Mouse (Mus musculus): ENCODE results near the gene Bicra. TPM values are rescaled to one million over a fixed set of nuclear protein-coding genes. Genes with fewer than 3 reads are reported as not detected.

The Bicra gene
- polyA plus RNA-seq, 1 experiment from 2014 or later: 8.4 TPM

DNA sequence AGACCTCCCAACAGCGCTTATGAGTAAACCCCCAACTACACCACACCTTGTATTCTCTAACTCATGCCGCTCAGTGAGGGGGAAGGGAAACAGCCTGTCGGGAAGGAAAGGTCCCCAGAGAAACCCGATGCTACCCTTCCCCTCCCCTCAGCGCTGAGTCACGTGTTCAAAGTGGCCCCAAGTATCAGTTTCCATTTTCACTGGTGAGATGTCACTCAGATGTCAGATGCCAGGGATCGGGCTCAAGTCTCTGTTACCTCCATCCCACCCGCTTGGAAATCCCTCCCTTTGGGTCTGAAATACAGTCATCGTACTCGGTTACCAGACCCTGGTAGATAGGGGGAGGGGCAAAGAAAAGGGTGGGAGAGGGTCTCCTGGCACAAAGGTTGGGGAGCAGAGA lies 125.9 kb downstream of the Bicra start:
- peak overlapping the region; percentile 84 for H3K4me2 ChIP-seq
- no peaks in the 10 kb centered on the region for H3K27me3 ChIP-seq
- peak overlapping the region; percentile 79 for H3K4me3 ChIP-seq
- peaks cover 23% of the 10 kb centered on the region for H3K4me1 ChIP-seq
- peaks cover 35% of the 10 kb centered on the region for H3K36me3 ChIP-seq (ENCODE audit: poor library complexity, severe bottlenecking)
- H3K9me3 ChIP-seq (replicated peaks): no peaks in the 10 kb centered on the region
- ATAC-seq: peak; percentile 60
- H3K9ac ChIP-seq: peak overlapping the region; percentile 84
- WGBS: 0% methylated on average over 10 of the region's 10 CpGs
- peak overlapping the region; percentile 82 for H3K27ac ChIP-seq

Other genes with a start within 250 kb of the Bicra start
- gene Obox6, start 208.2 kb downstream of the Bicra start, polyA plus RNA-seq (2015; fragmentation: Nextera tagmentation; extraction: Ambion mirVana): not detected in 2 replicates
- gene Crx, start 168.0 kb downstream of the Bicra start, polyA plus RNA-seq (2015; fragmentation: Nextera tagmentation; extraction: Ambion mirVana): not detected in 2 replicates
- gene Crxos, start 165.3 kb downstream of the Bicra start, polyA plus RNA-seq (2015; fragmentation: Nextera tagmentation; extraction: Ambion mirVana): not detected in 2 replicates
- 1,237 and 1,357 TPM in 2 replicates for gene Selenow, start 125.5 kb downstream of the Bicra start, polyA plus RNA-seq (2015; fragmentation: Nextera tagmentation; extraction: Ambion mirVana)
- 150 and 152 TPM in 2 replicates for gene Nop53, start 101.8 kb downstream of the Bicra start, polyA plus RNA-seq (2015; fragmentation: Nextera tagmentation; extraction: Ambion mirVana)
- gene Ehd2, start 80.4 kb downstream of the Bicra start, polyA plus RNA-seq (2015; fragmentation: Nextera tagmentation; extraction: Ambion mirVana): 3.6 and 4.4 TPM in 2 replicates
- gene Zfp541, start 13.9 kb upstream of the Bicra start, polyA plus RNA-seq (2015; fragmentation: Nextera tagmentation; extraction: Ambion mirVana): not detected in 2 replicates
- gene Napa, start 50.5 kb upstream of the Bicra start, polyA plus RNA-seq (2015; fragmentation: Nextera tagmentation; extraction: Ambion mirVana): 166 and 186 TPM in 2 replicates
- gene Kptn, start 72.0 kb upstream of the Bicra start, polyA plus RNA-seq (2015; fragmentation: Nextera tagmentation; extraction: Ambion mirVana): 37.2 and 38.4 TPM in 2 replicates
- 0.67 and 0.68 TPM in 2 replicates for gene Slc8a2, start 81.9 kb upstream of the Bicra start, polyA plus RNA-seq (2015; fragmentation: Nextera tagmentation; extraction: Ambion mirVana)
- 96.9 and 104 TPM in 2 replicates for gene Meis3, start 127.2 kb upstream of the Bicra start, polyA plus RNA-seq (2015; fragmentation: Nextera tagmentation; extraction: Ambion mirVana)
- 13.7 and 17.1 TPM in 2 replicates for gene Dhx34, start 174.1 kb upstream of the Bicra start, polyA plus RNA-seq (2015; fragmentation: Nextera tagmentation; extraction: Ambion mirVana)
- gene C5ar2, start 196.2 kb upstream of the Bicra start, polyA plus RNA-seq (2015; fragmentation: Nextera tagmentation; extraction: Ambion mirVana): 0.06 TPM in 1 of 2 replicates, not detected in the other
- gene C5ar1, start 211.6 kb upstream of the Bicra start, polyA plus RNA-seq (2015; fragmentation: Nextera tagmentation; extraction: Ambion mirVana): 0.57 and 1.2 TPM in 2 replicates
- gene Inafm1, start 225.7 kb upstream of the Bicra start, polyA plus RNA-seq (2015; fragmentation: Nextera tagmentation; extraction: Ambion mirVana): 14.0 and 15.5 TPM in 2 replicates
- gene Ccdc9, start 238.9 kb upstream of the Bicra start, polyA plus RNA-seq (2015; fragmentation: Nextera tagmentation; extraction: Ambion mirVana): 25.2 and 32.2 TPM in 2 replicates